Mouse (Mus musculus) gastrocnemius, postnatal 36 days (tissue): ENCODE data around the gene Rps2. TPM values are rescaled to one million over a fixed set of nuclear protein-coding genes. Genes with fewer than 3 reads are reported as not detected.

Source experiments
- DNase-seq, 2 experiments: peaks; one replicate each; pipeline ENCODE4 v3.0.0; 2022
- intact Hi-C: fragments of 180-260 bp; cut with DNase I; formaldehyde crosslinking; loops from one replicate; pipeline ENCODE4 v1.15.1; 2025
- total RNA-seq, 2 experiments: library from RNA; stranded (reverse); gene quantifications; 2 replicates each; pipeline ENCODE4 v1.2.3; 2021

Gene Rps2
- total RNA-seq, 2 experiments from 2014 or later = 500 to 582 TPM

- intact Hi-C loops = no loop called here
- no peak for DNase-seq
These were observed 39.5 kb downstream of the Rps2 start for GRCm38 (mm10) chr17:24757394-24757793.

GRCm38 (mm10) chr17:24761121-24761520 lies 43.2 kb downstream of the Rps2 start:
- intact Hi-C loops = no loop called here
- DNase-seq = no peak

DNA sequence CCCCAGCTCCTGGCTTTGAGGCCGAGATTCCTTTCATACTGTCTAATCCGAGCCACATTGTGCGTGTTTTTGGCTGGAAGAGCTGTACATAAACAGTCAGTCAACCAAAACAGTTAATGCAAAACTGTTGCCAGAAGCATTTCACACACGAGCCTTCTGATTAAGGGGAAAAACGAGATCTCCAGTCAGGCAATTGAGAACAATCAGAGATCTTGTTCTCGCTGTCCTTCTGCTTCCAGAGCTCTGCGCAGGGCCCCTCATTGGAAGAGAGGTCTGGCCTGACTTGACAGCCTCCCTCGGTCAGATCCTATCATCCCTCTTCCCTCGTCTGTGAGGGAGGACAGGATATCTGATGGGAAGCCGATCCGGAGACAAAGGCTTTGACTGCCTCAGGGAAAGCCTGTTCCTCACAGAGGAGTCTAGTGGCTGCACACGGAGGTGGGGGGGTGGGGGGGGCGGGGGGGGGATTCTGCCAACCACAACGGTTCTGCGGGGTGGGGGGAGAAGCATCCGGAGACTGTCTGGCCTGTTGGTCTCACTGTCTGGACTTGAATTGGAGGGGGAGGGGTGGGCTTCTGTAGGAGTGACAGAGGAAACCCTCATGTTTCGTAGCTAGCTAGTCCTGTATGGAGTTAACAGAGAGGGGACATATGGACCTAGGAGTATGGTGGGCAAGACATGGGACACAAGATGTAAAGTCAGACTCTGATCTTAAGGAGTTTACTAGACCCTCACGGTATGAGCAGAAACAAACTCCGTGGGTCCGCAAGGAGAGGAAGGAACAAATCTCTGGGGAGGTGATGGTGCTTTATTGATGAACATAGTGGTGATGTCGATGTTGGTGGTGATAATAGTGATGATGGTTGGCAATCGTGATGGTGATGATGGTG lies 47.3 kb downstream of the Rps2 start:
- intact Hi-C loops = no loop called here
- DNase-seq = no peak

- intact Hi-C loops = no loop called here
- DNase-seq = no peak
These were observed 48.5 kb downstream of the Rps2 start for GRCm38 (mm10) chr17:24766266-24766875.

- intact Hi-C loops = no loop called here
- no peak for DNase-seq
These were observed 51.2 kb downstream of the Rps2 start for GRCm38 (mm10) chr17:24769146-24769545.

Other genes starting within 250 kb of the Rps2 start
- gene E4f1, start 247.8 kb upstream of the Rps2 start, total RNA-seq = 10 to 100 TPM in 1 of 2 experiments, 1 to 10 TPM in 1; 9.5 to 11.7 TPM
- gene Pgp, start 247.7 kb upstream of the Rps2 start, total RNA-seq = 10 to 100 TPM; 50.7 to 54.6 TPM
- under 1 TPM in 1 of 2 experiments, not detected in 1; 0.26 TPM for gene Bricd5, start 244.2 kb upstream of the Rps2 start, total RNA-seq
- 10 to 100 TPM; 11.9 to 12.1 TPM for gene Mlst8, start 239.0 kb upstream of the Rps2 start, total RNA-seq
- under 1 TPM; 0.05 TPM for gene Caskin1, start 229.5 kb upstream of the Rps2 start, total RNA-seq
- 10 to 100 TPM; 23.7 to 30.2 TPM for gene Traf7, start 190.2 kb upstream of the Rps2 start, total RNA-seq
- gene Rab26, start 183.9 kb upstream of the Rps2 start, total RNA-seq = under 1 TPM in 1 of 2 experiments, not detected in 1; 0.20 TPM
- 10 to 100 TPM; 19.8 to 20.3 TPM for gene Pkd1, start 168.3 kb upstream of the Rps2 start, total RNA-seq
- gene Tsc2, start 85.5 kb upstream of the Rps2 start, total RNA-seq = 10 to 100 TPM; 74.9 to 76.8 TPM
- 1 to 10 TPM; 2.3 TPM for gene Nthl1, start 85.4 kb upstream of the Rps2 start, total RNA-seq
- 10 to 100 TPM; 27.1 to 36.9 TPM for gene Slc9a3r2, start 67.8 kb upstream of the Rps2 start, total RNA-seq
- gene Npw, start 59.7 kb upstream of the Rps2 start, total RNA-seq = not detected
- gene Zfp598, start 48.4 kb upstream of the Rps2 start, total RNA-seq = 10 to 100 TPM; 18.0 to 18.5 TPM
- gene Syngr3, start 28.2 kb upstream of the Rps2 start, total RNA-seq = not detected
- gene Gfer, start 22.0 kb upstream of the Rps2 start, total RNA-seq = 10 to 100 TPM; 30.3 to 33.3 TPM
- 1 to 10 TPM in 1 of 2 experiments, under 1 TPM in 1; 0.47 to 1.4 TPM for gene Noxo1, start 21.9 kb upstream of the Rps2 start, total RNA-seq
- 10 to 100 TPM; 15.1 to 16.1 TPM for gene Tbl3, start 10.5 kb upstream of the Rps2 start, total RNA-seq
- not detected for gene Rnf151, start 53 bp upstream of the Rps2 start, total RNA-seq
- gene Ndufb10, start 6.4 kb downstream of the Rps2 start, total RNA-seq = 100 to 1,000 TPM; 420 to 464 TPM
- 100 to 1,000 TPM; 743 to 791 TPM for gene Rpl3l, start 9.7 kb downstream of the Rps2 start, total RNA-seq
- gene Msrb1, start 18.5 kb downstream of the Rps2 start, total RNA-seq = 100 to 1,000 TPM; 192 to 205 TPM
- not detected for gene Hs3st6, start 34.9 kb downstream of the Rps2 start, total RNA-seq
- not detected for gene Meiob, start 86.2 kb downstream of the Rps2 start, total RNA-seq
- gene Hagh, start 122.0 kb downstream of the Rps2 start, total RNA-seq = 10 to 100 TPM; 66.0 to 77.0 TPM
- 10 to 100 TPM; 40.3 to 42.1 TPM for gene Fahd1, start 132.2 kb downstream of the Rps2 start, total RNA-seq
- 1 to 10 TPM; 3.3 to 3.8 TPM for gene Igfals, start 147.9 kb downstream of the Rps2 start, total RNA-seq
- 10 to 100 TPM; 10.0 TPM for gene Nubp2, start 168.2 kb downstream of the Rps2 start, total RNA-seq
- gene Spsb3, start 168.5 kb downstream of the Rps2 start, total RNA-seq = 10 to 100 TPM; 25.4 to 31.0 TPM
- 10 to 100 TPM in 1 of 2 experiments, 1 to 10 TPM in 1; 9.3 to 10.2 TPM for gene Eme2, start 177.0 kb downstream of the Rps2 start, total RNA-seq
- gene Mrps34, start 177.0 kb downstream of the Rps2 start, total RNA-seq = 10 to 100 TPM; 84.6 to 90.2 TPM
- 10 to 100 TPM; 10.3 to 11.7 TPM for gene Nme3, start 178.4 kb downstream of the Rps2 start, total RNA-seq
- gene Mapk8ip3, start 218.9 kb downstream of the Rps2 start, total RNA-seq = 10 to 100 TPM; 16.2 to 24.4 TPM
- gene Jpt2, start 242.6 kb downstream of the Rps2 start, total RNA-seq = 1 to 10 TPM; 6.2 to 6.8 TPM